Mouse (Mus musculus) left cerebral cortex, postnatal 36 days (tissue): Measurements from ENCODE around the gene Tcf7l1. TPM values are rescaled to one million over a fixed set of nuclear protein-coding genes. Genes with fewer than 3 reads are reported as not detected.
A peak's percentile ranks its signal among the peaks of the same experiment; 100 is the strongest.

Source experiments
- DNase-seq, 2 experiments: peaks; one replicate each; pipeline ENCODE4 v3.0.0; 2021 to 2022; ENCODE audit warnings: low spot score in 2 of 2, mixed read lengths in 1 of 2
- intact Hi-C: fragments of 180-260 bp; cut with DNase I; formaldehyde crosslinking; loops from one replicate; pipeline ENCODE4 v1.15.1; 2025
- total RNA-seq, 2 experiments: library from RNA; stranded (reverse); gene quantifications; 2 replicates each; pipeline ENCODE4 v1.2.3; 2021

Tcf7l1 gene
- total RNA-seq, 2 experiments from 2014 or later: 3.5 to 3.7 TPM

GRCm38 (mm10) chr6:72751210-72751609 lies 37.8 kb downstream of the Tcf7l1 start:
- intact Hi-C loops: no loop called here
- no peak for DNase-seq

GRCm38 (mm10) chr6:72748882-72749437 lies 40.1 kb downstream of the Tcf7l1 start:
- no peak for DNase-seq
- intact Hi-C loops: no loop called here

GRCm38 (mm10) chr6:72748421-72748820 lies 40.6 kb downstream of the Tcf7l1 start:
- intact Hi-C loops: no loop called here

GRCm38 (mm10) chr6:72747814-72748213 lies 41.2 kb downstream of the Tcf7l1 start:
- no peak for DNase-seq
- intact Hi-C loops: no loop called here

More at GRCm38 (mm10) chr6:72748421-72748820, 40.6 kb downstream of the Tcf7l1 start:
- DNase-seq: no peak

GRCm38 (mm10) chr6:72747156-72747555 lies 41.9 kb downstream of the Tcf7l1 start:
- DNase-seq: no peak
- intact Hi-C loops: no loop called here

- DNase-seq: no peak
- intact Hi-C loops: no loop called here
Measured at GRCm38 (mm10) chr6:72745781-72746180, 43.3 kb downstream of the Tcf7l1 start.

GRCm38 (mm10) chr6:72744144-72744800 lies 44.8 kb downstream of the Tcf7l1 start:
- no peak for DNase-seq
- intact Hi-C loops: loop anchor here (5.0 kb wide), 1 partner anchor 67 kb away; no protein-coding TSS in a partner anchor

- intact Hi-C loops: loop anchor here (5.0 kb wide), 1 partner anchor 66 kb away; no protein-coding TSS in a partner anchor
- DNase-seq: no peak
Measured at GRCm38 (mm10) chr6:72743624-72744041, 45.4 kb downstream of the Tcf7l1 start.

GRCm38 (mm10) chr6:72742331-72742730 lies 46.7 kb downstream of the Tcf7l1 start:
- DNase-seq: no peak
- intact Hi-C loops: loop anchor here (5.0 kb wide), 1 partner anchor 65 kb away; no protein-coding TSS in a partner anchor

- DNase-seq: no peak
- intact Hi-C loops: loop anchor here (5.0 kb wide), 1 partner anchor 64 kb away; no protein-coding TSS in a partner anchor
Measured at GRCm38 (mm10) chr6:72740596-72741421, 48.2 kb downstream of the Tcf7l1 start.

- intact Hi-C loops: no loop called here
Measured at GRCm38 (mm10) chr6:72736872-72737271, 52.2 kb downstream of the Tcf7l1 start.

GRCm38 (mm10) chr6:72735206-72735605 lies 53.8 kb downstream of the Tcf7l1 start:
- no peak for DNase-seq
- intact Hi-C loops: no loop called here

More at GRCm38 (mm10) chr6:72736872-72737271, 52.2 kb downstream of the Tcf7l1 start:
- DNase-seq: no peak

- no peak for DNase-seq
- intact Hi-C loops: no loop called here
Measured at GRCm38 (mm10) chr6:72733375-72733774, 55.7 kb downstream of the Tcf7l1 start.

- DNase-seq: no peak
- intact Hi-C loops: no loop called here
Measured at GRCm38 (mm10) chr6:72732109-72732508, 56.9 kb downstream of the Tcf7l1 start.

- intact Hi-C loops: no loop called here
- DNase-seq: peak in 1 of 2 experiments; percentile 15
Measured at GRCm38 (mm10) chr6:72730560-72730849, 58.5 kb downstream of the Tcf7l1 start.

GRCm38 (mm10) chr6:72729831-72730559 lies 59.1 kb downstream of the Tcf7l1 start:
- intact Hi-C loops: no loop called here
- DNase-seq: no peak

GRCm38 (mm10) chr6:72727826-72728225 lies 61.2 kb downstream of the Tcf7l1 start:
- intact Hi-C loops: no loop called here

GRCm38 (mm10) chr6:72724494-72725180 lies 64.4 kb downstream of the Tcf7l1 start:
- intact Hi-C loops: no loop called here
- DNase-seq: no peak

More at GRCm38 (mm10) chr6:72727826-72728225, 61.2 kb downstream of the Tcf7l1 start:
- DNase-seq: no peak

GRCm38 (mm10) chr6:72723731-72724385 lies 65.2 kb downstream of the Tcf7l1 start:
- no peak for DNase-seq
- intact Hi-C loops: no loop called here
